Comparison of ENCODE assay signal across 27 mouse cellular contexts in genomic region chr12:67140131-67140530, GRCm38 (mm10).
"Had no signal": no experiment of that assay in that cellular context is flagged by ENCODE, and none has a peak within 500 bp of the region (broad histone marks: within the 10 kb centered on the region; RNA-seq: fewer than 3 reads in every experiment).

No protein-coding gene starts in this region.

- H3K9me3 ChIP-seq: hindbrain, embryonic 10.5 days; hindbrain, embryonic 12.5 days; intestine, embryonic 15.5 days; limb, embryonic 10.5 days; limb, embryonic 12.5 days; liver, embryonic 13.5 days; liver, embryonic 15.5 days had no signal

- H3K4me3 ChIP-seq: heart, adult 2 months; hindbrain, embryonic 10.5 days; hindbrain, embryonic 12.5 days; intestine, embryonic 15.5 days; layer of hippocampus, adult 2 months; left cerebral cortex, adult 2 months; limb, embryonic 10.5 days; limb, embryonic 12.5 days; liver, embryonic 13.5 days; liver, embryonic 15.5 days had no signal

- H3K4me2 ChIP-seq: heart, embryonic 11.5 days; hindbrain, embryonic 12.5 days; hindbrain, embryonic 14.5 days; intestine, embryonic 15.5 days; limb, embryonic 12.5 days; liver, embryonic 11.5 days; liver, embryonic 13.5 days; liver, embryonic 15.5 days had no signal

- H3K9ac ChIP-seq: hindbrain, embryonic 12.5 days; hindbrain, embryonic 14.5 days; intestine, embryonic 15.5 days; limb, embryonic 12.5 days; liver, embryonic 13.5 days; liver, embryonic 15.5 days had no signal

- H3K27ac ChIP-seq: heart, adult 2 months; hindbrain, embryonic 10.5 days; hindbrain, embryonic 12.5 days; hindbrain, embryonic 14.5 days; intestine, embryonic 15.5 days; layer of hippocampus, adult 2 months; left cerebral cortex, adult 2 months; limb, embryonic 10.5 days; limb, embryonic 12.5 days; liver, embryonic 13.5 days; liver, embryonic 15.5 days had no signal

- ATAC-seq: hindbrain, embryonic 16.5 days; inflammation-experienced regulatory T-cells, adult 6 months; intestine, embryonic 15.5 days; intestine, postnatal 0 days had no signal

- H3K4me1 ChIP-seq: hindbrain, embryonic 10.5 days; hindbrain, embryonic 12.5 days; intestine, embryonic 15.5 days; limb, embryonic 10.5 days; limb, embryonic 12.5 days; liver, embryonic 13.5 days; liver, embryonic 15.5 days had no signal

- DNase-seq: gastrocnemius, postnatal 14 days; gastrocnemius, postnatal 36 days; heart, adult 11 months; heart, adult 2 months; heart, postnatal 10 days; heart, postnatal 4 days; kidney, adult 18-20 months; kidney, adult 8-10 months; kidney, postnatal 10 days; kidney, postnatal 25 days; kidney, postnatal 4 days; liver; liver, embryonic 13.5 days had no signal

- H3K27me3 ChIP-seq: hindbrain, embryonic 12.5 days; limb, embryonic 12.5 days; liver, embryonic 13.5 days; liver, embryonic 15.5 days had no signal

- H3K36me3 ChIP-seq: hindbrain, embryonic 10.5 days; hindbrain, embryonic 12.5 days; intestine, embryonic 15.5 days; limb, embryonic 10.5 days; limb, embryonic 12.5 days; liver, embryonic 13.5 days; liver, embryonic 15.5 days had no signal
